Mouse (Mus musculus) midbrain, postnatal 0 days (tissue): ENCODE results near the gene Lamc3. TPM values are rescaled to one million over a fixed set of nuclear protein-coding genes. Genes with fewer than 3 reads are reported as not detected.

Experiments used
- ATAC-seq: fragments of 200-750 bp; cut with Nextera tagmentation; 2 replicates; pipeline ENCODE4 v1.8.0; 2017; ENCODE audit warnings: moderate number of reproducible peaks, mild to moderate bottlenecking, moderate TSS enrichment, moderate library complexity; ENCODE audit not compliant: low FRiP score
- DNase-seq: peaks from one replicate; pipeline ENCODE4 v3.0.0-alpha.2; 2015; ENCODE audit warnings: low spot score
- H3K27ac ChIP-seq: fragments of 300-500 bp; sonication (generic); 2 replicates; pipeline ENCODE4 v1.5.1; 2014; ENCODE audit warnings: low read depth, mild to moderate bottlenecking, low read length, mixed read lengths
- H3K27me3 ChIP-seq: fragments of 300-500 bp; sonication (generic); 2 replicates; pipeline ENCODE4 v1.6.1; 2014; ENCODE audit warnings: low read length, control low read depth, mixed read lengths; ENCODE audit not compliant: insufficient read depth
- H3K36me3 ChIP-seq: fragments of 300-500 bp; sonication (generic); 2 replicates; pipeline ENCODE4 v1.6.1; 2014; ENCODE audit warnings: low read length, control low read depth, mixed read lengths; ENCODE audit not compliant: insufficient read depth
- H3K4me1 ChIP-seq: fragments of 300-500 bp; sonication (generic); 2 replicates; pipeline ENCODE4 v1.6.1; 2014; ENCODE audit warnings: mild to moderate bottlenecking, control low read depth, antibody characterized with exemption, low read length, mixed read lengths; ENCODE audit not compliant: insufficient read depth
- H3K4me2 ChIP-seq: fragments of 300-500 bp; sonication (generic); 2 replicates; pipeline ENCODE4 v1.6.1; 2014; ENCODE audit warnings: low read depth, mild to moderate bottlenecking, low read length, mixed read lengths; ENCODE audit not compliant: poor library complexity, severe bottlenecking
- H3K4me3 ChIP-seq: fragments of 300-500 bp; sonication (generic); 2 replicates; pipeline ENCODE4 v1.5.1; 2014; ENCODE audit warnings: low read depth, mild to moderate bottlenecking, low read length, moderate library complexity
- H3K9ac ChIP-seq: fragments of 300-500 bp; sonication (generic); replicated peaks from 2 replicates; pipeline ENCODE4 v1.6.1; 2014; ENCODE audit warnings: mild to moderate bottlenecking, low read length, moderate library complexity, mixed read lengths; ENCODE audit not compliant: poor library complexity, severe bottlenecking
- H3K9me3 ChIP-seq: fragments of 300-500 bp; sonication (generic); 2 replicates; pipeline ENCODE4 v1.6.1; 2016; ENCODE audit warnings: low read length, control low read depth
- CTCF ChIP-seq: IDR thresholded peaks from 2 replicates; pipeline ENCODE4 v1.5.1; 2016; ENCODE audit warnings: antibody characterized with exemption, mild to moderate bottlenecking
- WGBS: fragments of 180-500 bp; shearing (Covaris S2); extraction: QIAGEN DNeasy Blood & Tissue Kit; methylation state at CpG from one replicate; pipeline ENCODE4 v1.1.7; 2014; 5-methylcytosine and 5-hydroxymethylcytosine counted together
- polyA plus RNA-seq: library from polyadenylated mRNA; unstranded; fragments of >200 nt; fragmentation: Nextera tagmentation; extraction: Ambion mirVana; gene quantifications from 2 replicates; pipeline ENCODE4 v1.2.1, GENCODE M21; 2015
- total RNA-seq: library from RNA; depleted of rRNA; stranded (reverse); fragments of >200 nt; gene quantifications from 2 replicates; pipeline ENCODE4 v1.2.3, GENCODE M21; 2014

Gene Lamc3
- total and polyA plus RNA-seq, 2 experiments from 2014 or later, result 2.3 to 11.3 TPM

- 6% methylated on average over 35 of the region's 35 CpGs for WGBS
- no peak overlapping the region for H3K27ac ChIP-seq
- H3K27me3 ChIP-seq, result peaks cover 14% of the 10 kb centered on the region; the same call in 1 of the 2 replicates
- H3K36me3 ChIP-seq, result no peaks in the 10 kb centered on the region
- H3K4me1 ChIP-seq, result peaks cover 6% of the 10 kb centered on the region; the same call in 1 of the 2 replicates
- peak overlapping the region; percentile 85 for H3K4me2 ChIP-seq
- DNase-seq, result no peak
- no peak for ATAC-seq
- peak overlapping the region; percentile 47 for H3K4me3 ChIP-seq
- H3K9ac ChIP-seq, result no peak overlapping the region
- TF ChIP-seq CTCF, result no peak
- H3K9me3 ChIP-seq, result no peaks in the 10 kb centered on the region
Measured at GRCm38 (mm10) chr2:31846692-31847660, 40.1 kb upstream of the Lamc3 start.

- WGBS, result 18% methylated on average over 6 of the region's 6 CpGs
- ATAC-seq (no peak), DNase-seq (no peak)
- Histone ChIP-seq H3K9me3 (no peaks in the 10 kb centered on the region), H3K27ac (no peak overlapping the region), H3K36me3 (no peaks in the 10 kb centered on the region), H3K4me3 (no peak overlapping the region), H3K4me1 (peaks cover 6% of the 10 kb centered on the region; the same call in 1 of the 2 replicates), H3K9ac (no peak overlapping the region), H3K4me2 (no peak overlapping the region), H3K27me3 (peaks cover 14% of the 10 kb centered on the region; the same call in 1 of the 2 replicates)
- peak; percentile 70 for TF ChIP-seq CTCF
Measured at GRCm38 (mm10) chr2:31847908-31848307, 39.2 kb upstream of the Lamc3 start.

GRCm38 (mm10) chr2:31850141-31850540, 37.0 kb upstream of the Lamc3 start:
- Histone ChIP-seq H3K9ac (no peak overlapping the region), H3K36me3 (no peaks in the 10 kb centered on the region), H3K27me3 (peaks cover 11% of the 10 kb centered on the region; the same call in 1 of the 2 replicates), H3K4me2 (no peak overlapping the region), H3K9me3 (no peaks in the 10 kb centered on the region), H3K4me1 (peaks cover 4% of the 10 kb centered on the region; the same call in 1 of the 2 replicates), H3K4me3 (no peak overlapping the region), H3K27ac (no peak overlapping the region)
- ATAC-seq (no peak), DNase-seq (peak; percentile 42)
- WGBS, result 31% methylated on average over 12 of the region's 12 CpGs
- TF ChIP-seq CTCF, result no peak

GRCm38 (mm10) chr2:31855991-31856390, 31.1 kb upstream of the Lamc3 start:
- Histone ChIP-seq H3K36me3 (no peaks in the 10 kb centered on the region), H3K27me3 (no peaks in the 10 kb centered on the region), H3K4me2 (no peak overlapping the region), H3K4me3 (no peak overlapping the region), H3K9ac (no peak overlapping the region), H3K9me3 (no peaks in the 10 kb centered on the region), H3K27ac (no peak overlapping the region), H3K4me1 (peaks cover 10% of the 10 kb centered on the region; the same call in 1 of the 2 replicates)
- no peak for TF ChIP-seq CTCF
- ATAC-seq (no peak), DNase-seq (no peak)
- WGBS, result 74% methylated on average over 8 of the region's 8 CpGs

- 51% methylated on average over 6 of the region's 6 CpGs for WGBS
- DNase-seq, result no peak
- Histone ChIP-seq H3K36me3 (no peaks in the 10 kb centered on the region), H3K4me2 (no peak overlapping the region), H3K9ac (no peak overlapping the region), H3K9me3 (no peaks in the 10 kb centered on the region), H3K4me1 (peaks cover 10% of the 10 kb centered on the region; the same call in 1 of the 2 replicates), H3K27me3 (no peaks in the 10 kb centered on the region), H3K4me3 (no peak overlapping the region), H3K27ac (no peak overlapping the region)
- ATAC-seq, result no peak
- no peak for TF ChIP-seq CTCF
Measured at GRCm38 (mm10) chr2:31857180-31857579, 29.9 kb upstream of the Lamc3 start.

- no peak; the same call in 1 of the 2 replicates for ATAC-seq
- TF ChIP-seq CTCF, result no peak
Measured at GRCm38 (mm10) chr2:31858500-31858899, 28.6 kb upstream of the Lamc3 start.

More at GRCm38 (mm10) chr2:31858500-31858899, 28.6 kb upstream of the Lamc3 start:
- Histone ChIP-seq H3K4me3 (no peak overlapping the region), H3K36me3 (no peaks in the 10 kb centered on the region), H3K4me1 (peaks cover 10% of the 10 kb centered on the region; the same call in 1 of the 2 replicates), H3K9ac (peak overlapping the region; percentile 9; the same call in 1 of the 2 replicates), H3K4me2 (no peak overlapping the region), H3K27me3 (no peaks in the 10 kb centered on the region), H3K9me3 (no peaks in the 10 kb centered on the region), H3K27ac (0 out of 2 replicates have a peak overlapping the region, but pooled peaks have one; percentile 47)
- WGBS, result 17% methylated on average over 12 of the region's 12 CpGs
- DNase-seq, result no peak
